Mouse (Mus musculus) T-helper 1 cell (primary cell): ENCODE data around the gene Grid1.

Source experiments
- in situ Hi-C: fragments of 300-600 bp; cut with MboI, MseI; formaldehyde crosslinking; loops from one replicate; pipeline ENCODE4 v1.15.1; 2025; ENCODE audit warnings: high pct_unique_total_duplicates

Grid1 gene

DNA sequence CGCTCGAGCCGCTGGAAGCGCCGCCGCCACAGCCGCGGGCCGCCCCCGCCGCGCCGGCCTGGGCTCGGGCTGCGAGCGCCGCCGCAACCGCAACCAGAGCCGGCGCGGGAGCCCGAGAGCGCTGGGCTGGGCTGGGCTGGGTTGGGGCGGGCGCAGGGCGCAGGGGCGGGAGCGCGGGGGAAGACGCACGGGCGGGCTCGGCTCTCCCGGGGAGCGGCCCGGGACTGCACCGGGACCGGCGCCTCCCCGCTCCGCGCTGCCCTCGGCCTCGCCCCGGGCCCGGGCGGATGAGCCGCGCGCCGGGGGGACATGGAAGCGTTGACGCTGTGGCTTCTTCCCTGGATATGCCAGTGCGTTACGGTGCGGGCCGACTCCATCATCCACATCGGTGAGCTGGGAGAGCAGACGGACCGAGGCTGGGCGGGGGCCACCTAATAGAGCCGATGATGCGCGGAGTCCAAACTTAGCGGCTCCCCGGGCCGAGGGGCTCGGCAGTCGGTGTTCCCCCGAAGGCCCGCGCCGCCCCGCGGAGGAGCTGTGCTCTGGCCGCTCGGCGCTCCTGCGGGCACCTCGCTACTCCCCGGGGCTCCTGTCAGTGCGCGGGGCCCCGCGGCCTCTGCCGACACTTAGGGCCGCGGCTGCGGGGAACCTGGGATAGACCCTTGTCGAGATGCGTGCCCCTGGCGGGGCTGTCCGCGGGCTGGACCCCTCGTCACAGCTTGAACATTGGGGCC, at the start of gene Grid1:
Gene Grid1 (plus strand): TSS at position 190 of the 734 bp plus-strand sequence.
- in situ Hi-C loops: no loop called here

DNA sequence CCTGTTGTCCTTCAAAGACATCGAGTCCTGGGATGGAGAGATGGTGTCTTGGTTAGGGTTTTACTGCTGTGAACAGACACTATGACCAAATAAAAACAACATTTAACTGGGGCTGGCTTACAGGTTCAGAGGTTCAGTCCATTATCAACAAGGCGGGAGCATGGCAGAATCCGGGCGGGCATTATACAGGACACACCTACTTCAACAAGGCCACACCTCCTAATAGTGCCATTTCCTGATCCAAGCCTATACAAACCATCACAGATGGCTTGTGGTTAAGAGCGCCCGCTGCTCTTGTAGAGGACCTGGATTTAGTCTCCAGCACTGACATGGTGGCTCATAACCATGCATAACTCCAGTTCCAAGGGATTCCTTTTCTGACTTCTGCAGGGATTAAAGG, 49.4 kb upstream of the Grid1 start:
- in situ Hi-C loops: loop anchor here (10.0 kb wide), 1 partner anchor 366 kb away; no protein-coding TSS in a partner anchor

DNA sequence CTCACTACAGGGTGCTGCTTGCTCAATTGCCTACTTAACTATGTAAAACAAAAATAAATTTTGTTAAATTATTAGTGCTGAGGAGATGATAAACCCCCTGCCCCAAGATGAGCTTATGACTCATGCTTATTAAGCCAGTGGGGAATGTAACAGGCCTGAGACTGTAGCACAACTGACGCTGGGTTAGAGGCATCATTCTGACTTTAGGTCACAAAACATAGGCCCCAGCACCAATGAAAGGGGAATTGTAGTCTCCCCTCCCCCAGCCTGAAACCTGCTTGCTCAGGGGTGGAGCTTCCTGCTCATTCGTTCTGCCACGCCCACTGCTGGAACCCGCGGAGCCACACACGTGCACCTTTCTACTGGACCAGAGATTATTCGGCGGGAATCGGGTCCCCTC, 48.3 kb upstream of the Grid1 start:
- in situ Hi-C loops: loop anchor here (10.0 kb wide), 1 partner anchor 367 kb away; no protein-coding TSS in a partner anchor

DNA sequence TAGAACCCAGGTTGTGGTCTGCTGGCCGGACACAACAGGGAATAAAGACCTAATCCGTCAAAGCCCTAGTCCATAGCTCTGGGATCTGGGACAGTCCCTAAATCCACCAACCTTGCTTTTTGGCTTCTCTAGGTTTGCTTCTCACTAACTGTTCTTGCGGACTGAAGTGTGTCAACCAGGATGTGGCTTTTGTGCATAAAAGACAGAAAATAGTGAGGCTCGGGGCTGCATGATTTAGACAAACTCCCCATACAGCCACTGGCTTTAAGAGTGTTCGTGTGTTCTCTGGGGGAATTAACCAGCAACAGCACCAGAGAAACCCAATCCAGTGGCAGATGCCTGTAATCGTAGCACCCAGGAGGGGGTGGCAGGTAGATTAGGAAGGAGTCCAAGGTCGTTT, 47.8 kb upstream of the Grid1 start:
- in situ Hi-C loops: loop anchor here (10.0 kb wide), 1 partner anchor 367 kb away; no protein-coding TSS in a partner anchor

DNA sequence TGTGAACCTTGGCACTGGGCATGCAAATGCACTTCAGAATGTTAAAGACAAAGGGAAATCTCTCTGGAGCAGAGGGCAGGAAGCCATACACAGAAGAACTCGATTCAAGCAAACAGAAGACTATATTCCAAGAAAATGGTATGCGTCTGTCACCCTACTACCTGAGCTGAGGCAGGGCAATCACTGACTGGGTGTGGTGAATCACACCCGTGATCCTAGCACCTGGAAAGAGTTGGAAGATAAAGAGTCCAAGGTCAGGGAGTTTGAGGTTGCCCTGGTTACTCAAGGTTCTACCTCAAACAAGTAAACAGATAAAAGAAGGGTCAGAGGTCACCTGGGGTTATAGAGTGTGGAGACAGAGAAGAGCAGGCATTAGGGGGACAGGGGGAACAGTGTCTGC, 46.2 kb upstream of the Grid1 start:
- in situ Hi-C loops: loop anchor here (10.0 kb wide), 1 partner anchor 369 kb away; no protein-coding TSS in a partner anchor

DNA sequence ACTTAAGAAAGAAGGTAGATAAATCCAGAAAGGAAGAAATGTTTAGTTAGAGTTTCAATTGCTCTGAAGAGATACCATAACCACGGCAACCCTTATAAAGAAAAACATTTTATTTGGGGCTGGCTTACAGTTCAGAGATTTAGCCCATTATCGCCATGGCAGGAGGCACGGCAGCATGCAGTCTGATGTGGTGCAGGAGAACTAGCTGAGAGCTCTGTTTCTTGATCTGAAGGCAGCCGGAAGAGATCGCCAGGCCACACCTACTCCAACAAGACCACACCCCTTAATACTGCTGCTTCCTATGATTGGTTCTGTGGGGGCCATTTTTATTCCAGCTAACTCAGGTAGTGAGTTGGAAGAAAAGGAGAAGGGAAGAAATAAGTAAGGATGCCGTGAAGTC, 45.7 kb upstream of the Grid1 start:
- in situ Hi-C loops: loop anchor here (10.0 kb wide), 1 partner anchor 369 kb away; no protein-coding TSS in a partner anchor

DNA sequence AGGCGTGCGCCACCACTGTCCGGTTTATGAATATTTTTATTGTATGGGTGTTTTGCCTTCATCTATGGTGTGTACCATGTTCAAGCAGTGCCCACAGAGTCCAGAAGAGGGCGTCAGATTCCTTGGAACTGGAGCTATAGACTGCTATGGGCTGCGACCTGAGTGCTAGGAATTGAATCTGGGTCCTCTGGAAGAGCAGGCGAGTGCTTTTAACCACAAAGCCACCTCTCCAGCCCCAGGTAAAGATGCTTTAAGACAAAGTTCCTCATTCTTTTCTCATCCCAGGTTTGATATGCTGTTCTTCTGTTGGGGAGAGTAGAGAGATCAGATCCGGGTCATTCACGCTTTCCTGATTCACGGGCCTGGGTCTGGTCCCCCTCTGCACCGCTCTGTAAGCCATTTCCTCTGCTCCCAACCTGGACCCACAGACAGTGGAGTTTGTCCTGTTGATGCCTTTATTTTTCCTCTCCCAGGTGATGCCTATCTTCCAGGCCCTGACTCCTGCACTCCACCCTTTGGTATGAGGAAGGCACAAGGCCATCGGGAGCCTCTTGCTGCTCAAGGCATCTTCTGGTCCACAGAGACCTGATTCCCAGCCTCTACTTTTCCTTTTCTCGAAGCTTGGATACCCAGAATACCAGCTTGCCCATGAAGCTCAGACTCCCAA, 43.1 kb upstream of the Grid1 start:
- in situ Hi-C loops: loop anchor here (5.0 to 10.0 kb wide), 2 partner anchors 165 to 372 kb away; no protein-coding TSS in a partner anchor

DNA sequence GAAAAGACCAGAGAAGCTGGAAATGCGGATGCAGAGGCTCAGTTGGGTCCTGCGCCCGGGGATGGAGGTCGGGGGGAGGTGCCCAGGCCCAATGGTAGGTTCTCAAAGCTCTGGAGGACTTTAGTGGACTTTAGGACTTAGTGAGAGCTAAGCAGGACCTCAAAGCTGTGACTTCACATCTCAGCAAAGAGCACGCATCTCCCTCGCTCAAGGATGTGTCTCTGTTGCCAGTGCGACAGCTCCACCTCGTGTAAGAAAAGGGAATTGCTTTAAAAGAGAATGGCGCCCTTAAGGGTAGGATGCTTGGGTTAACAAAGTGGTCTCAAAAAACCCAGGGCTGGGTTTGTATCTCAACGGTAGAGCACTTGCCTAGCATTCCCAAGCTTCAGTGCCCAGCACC, 42.1 kb upstream of the Grid1 start:
- in situ Hi-C loops: loop anchor here (5.0 to 10.0 kb wide), 2 partner anchors 166 to 373 kb away; no protein-coding TSS in a partner anchor

DNA sequence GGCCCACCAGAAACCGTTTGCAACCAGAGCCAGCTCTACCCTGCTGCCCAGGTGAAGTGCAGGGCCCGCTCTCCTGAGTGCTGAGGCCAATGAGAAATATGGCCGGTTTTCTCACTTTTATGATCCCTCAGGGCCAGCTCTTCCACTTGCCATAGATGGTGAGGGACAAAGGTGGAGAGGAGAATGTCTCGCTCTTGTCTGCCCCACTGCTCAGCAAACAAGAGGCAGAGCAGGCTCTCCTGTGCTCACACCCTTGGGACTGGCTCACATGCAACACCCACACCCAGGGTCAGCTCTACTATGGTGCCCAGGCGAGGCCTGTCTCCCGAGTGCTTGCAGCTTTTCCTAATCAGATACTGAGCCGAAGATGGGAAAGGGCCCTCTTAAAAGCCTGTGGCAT, 41.1 kb upstream of the Grid1 start:
- in situ Hi-C loops: loop anchor here (5.0 to 10.0 kb wide), 2 partner anchors 166 to 374 kb away; no protein-coding TSS in a partner anchor

DNA sequence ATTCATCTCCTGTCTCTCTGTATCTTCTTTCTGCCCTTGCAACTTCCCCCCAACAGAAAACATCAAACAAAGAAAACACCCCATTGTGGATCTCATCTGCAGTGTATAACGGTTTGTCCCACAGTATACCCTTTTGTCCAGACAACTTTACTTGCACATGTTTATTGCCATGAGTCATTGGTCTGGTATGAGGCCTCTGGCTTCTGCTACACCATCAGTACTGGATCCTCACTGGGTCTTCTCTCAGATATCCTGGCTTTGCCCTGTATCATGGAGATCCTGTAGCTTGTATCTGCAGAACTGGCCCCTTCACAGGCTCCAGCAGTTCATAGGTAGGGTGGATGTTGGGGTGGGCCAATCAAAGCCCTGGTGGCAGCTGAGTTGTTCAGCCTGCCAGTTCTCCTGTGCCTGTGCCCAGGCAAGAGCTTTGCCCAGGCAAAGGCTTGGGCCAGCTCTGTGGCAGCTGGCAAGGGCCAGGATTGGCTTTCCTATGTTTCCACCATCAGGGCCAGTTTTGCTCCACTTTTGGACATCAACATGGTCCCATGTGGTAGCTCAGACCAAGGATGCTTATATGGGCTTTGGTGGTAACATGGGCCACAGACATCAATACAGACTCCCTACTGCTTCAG, 26.4 kb upstream of the Grid1 start:
- in situ Hi-C loops: no loop called here

DNA sequence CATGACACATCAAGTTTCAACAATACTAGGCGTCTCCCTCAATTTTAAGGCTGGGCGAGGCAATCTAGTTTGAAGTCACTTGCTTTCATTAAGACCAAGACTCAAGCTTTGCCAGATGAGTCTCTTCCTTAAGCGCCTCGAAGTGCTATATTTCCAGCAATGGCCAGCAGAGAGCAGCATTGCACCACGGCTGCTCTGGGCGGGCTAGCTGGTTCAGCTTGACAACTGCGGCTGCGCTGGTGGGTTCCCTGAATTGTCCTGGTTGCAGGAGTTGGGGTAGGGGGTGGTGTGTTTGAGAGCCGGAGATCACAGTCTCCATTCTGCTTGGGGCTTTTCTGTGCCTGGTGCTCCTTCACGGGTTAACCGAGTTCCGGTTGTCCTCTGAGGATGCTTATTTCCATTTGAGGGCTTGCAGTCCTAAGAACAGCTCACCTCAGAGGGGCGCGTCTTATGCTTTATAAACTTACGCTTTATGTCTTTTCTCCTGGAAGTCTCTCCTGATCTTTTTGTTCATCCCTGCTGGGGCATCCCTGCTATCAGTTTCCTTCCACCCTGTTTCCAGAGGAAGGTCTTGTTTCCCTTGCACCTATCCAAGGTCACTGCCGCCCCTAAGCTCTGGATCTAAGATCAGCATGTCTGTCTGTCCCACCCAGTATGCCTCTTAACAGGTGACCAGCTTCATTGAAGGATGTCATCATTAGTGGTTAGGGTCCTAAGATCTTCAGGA, 9.0 kb upstream of the Grid1 start:
- in situ Hi-C loops: loop anchor here (5.0 kb wide), 1 partner anchor 306 kb away; no protein-coding TSS in a partner anchor

DNA sequence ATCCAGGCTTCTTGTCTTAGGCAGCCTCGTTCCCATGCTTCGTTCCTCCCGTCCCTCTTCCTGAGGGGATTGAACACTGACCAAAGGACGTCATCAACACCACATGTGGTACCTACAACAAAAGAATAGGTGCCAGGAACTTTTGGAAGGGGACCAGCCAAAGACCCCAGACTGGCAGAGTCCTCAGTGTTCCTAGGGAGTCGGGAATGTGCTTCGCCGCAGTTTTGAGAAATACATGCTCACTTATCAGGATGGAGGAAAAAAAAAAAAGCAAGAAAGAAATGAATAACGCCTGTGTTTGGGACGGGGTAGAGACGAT, 8.5 kb upstream of the Grid1 start:
- in situ Hi-C loops: loop anchor here (5.0 kb wide), 1 partner anchor 306 kb away; no protein-coding TSS in a partner anchor

DNA sequence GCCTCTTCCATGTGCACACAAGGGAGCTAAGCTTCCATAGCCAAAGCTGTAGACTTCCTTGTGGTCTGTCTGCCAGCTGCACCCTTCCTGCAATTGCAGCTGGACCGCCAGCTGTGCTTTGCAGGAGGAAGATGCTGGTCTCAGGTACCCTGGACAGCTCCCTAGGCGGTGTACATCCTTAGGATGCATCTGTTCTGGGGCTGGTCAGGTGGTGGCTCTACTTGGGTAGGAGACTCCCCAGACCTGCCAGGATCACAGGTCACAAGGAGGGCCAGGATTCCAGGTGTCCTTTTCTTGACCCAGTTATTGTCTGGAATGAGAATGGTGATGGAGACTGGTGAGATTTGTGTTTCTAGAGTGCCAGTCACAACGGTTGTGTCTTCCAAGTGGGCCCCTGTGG, 3.6 kb upstream of the Grid1 start:
- in situ Hi-C loops: no loop called here

DNA sequence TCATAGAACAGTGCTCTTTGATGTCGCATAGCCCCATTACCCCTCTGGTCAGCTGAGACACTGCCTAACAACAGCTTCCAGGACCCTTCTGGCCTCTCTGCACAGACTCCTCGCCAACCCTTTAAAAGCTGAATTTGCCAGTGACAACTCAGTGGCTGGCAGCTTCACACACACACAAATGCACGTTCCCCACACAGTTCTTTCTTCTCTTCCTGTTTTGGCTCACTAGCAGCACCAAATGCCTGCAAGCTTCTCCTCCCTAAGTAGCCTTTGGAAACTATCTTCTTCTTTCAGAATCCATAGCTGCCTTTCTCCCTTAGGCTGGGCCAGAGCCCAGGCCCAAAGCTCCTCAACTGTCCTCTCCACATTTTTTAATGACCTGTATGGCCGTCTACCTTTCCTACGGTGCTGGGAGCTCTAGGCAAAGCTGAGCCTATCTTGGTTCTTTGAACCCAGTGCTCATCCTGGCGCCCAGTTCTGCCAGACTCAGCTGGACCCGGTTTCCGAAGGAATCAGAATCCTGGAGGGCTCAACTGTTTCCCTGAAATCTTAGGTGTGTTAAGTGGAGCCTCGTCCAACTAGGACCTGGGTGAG, 1.4 kb upstream of the Grid1 start:
- in situ Hi-C loops: no loop called here

DNA sequence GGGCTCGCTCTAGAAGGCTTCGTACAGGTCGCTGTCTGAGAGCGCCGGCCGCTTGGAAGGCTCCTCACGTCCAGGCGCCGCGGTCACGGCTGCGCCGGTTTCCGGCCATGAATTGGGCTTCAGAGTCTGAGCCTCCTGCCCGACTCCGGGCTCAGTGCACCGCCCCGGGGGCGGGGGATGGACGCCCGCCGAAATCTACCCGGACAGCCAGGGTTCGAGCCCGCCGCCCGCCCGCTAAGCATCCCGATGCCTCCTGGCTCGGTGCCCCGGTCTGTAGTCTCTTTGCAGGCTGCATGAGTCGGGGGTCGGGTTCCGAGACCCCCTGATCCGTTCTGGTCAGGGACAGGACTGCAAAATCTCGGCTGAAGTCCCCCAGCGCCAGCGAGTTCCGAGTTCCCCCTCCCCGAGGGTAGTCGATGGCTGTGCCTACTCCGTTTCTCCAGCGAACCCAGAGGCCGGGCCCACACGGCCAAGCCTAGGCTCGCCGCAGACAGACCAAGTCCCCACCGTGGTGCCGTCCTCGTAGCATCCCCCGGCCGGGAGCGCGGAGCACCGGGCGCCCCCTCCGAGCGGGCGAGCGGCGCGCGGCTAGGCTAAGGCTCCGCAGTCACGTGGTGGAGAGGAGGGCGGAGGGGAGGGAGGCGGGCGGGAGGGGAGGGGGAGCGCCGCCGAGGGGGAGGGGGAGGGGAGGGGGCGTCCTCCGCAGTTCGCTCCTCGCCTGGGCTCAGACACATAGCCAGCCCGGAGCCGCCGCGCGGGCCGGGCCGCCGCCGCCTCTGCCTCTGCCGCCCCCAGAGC, 588 bp upstream of the Grid1 start:
- in situ Hi-C loops: no loop called here

DNA sequence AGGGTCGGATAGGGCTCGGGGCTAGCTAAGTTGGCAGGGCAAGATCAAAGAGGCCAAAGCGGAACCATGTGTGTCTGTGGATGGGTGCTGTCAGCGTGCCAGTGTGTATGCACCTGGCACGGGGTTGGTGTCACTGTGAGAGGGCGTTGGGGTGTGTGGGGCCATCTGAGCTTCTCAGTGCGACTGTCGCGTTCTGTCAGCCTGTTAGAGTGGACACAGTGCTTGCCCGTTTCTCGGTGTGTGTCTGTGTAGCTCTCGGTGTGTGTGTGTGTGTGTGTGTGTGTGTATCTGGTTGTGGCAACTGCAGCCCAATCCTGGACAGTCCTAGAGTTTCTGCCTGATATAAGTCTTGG, 721 bp downstream of the Grid1 start:
- in situ Hi-C loops: no loop called here

DNA sequence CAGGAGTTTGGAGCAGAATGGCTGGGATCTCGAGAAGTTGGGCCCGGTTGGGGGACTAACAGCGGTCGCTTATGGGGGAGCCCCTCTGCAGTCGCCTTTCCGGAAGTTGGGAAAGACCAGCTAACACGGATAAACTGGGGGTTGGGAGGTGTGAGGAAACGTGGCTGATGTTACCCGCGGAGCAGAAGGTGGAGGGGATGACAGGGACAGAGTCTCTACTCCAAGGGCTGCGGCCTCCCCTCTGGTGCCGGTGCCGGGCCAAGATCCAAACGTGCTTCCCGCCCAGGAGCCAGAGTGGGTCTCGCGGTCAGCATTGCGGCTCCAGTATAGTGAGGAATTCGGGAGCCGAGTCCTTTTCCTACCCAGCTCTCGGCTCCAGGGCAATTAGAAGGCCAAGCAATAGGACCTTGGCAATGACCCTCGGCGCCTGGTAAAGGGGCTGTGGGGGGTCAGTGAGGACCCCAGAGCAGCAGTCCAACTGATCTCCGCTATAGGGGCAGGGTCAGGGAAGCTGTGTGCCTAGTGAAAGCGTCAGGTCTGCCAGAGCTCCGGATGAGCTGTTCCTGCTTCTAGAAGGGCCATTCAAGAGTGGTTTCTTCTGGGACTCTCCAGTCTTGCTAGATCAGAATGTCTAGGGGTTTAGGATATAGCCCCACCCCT, 1.4 kb downstream of the Grid1 start:
- in situ Hi-C loops: no loop called here

DNA sequence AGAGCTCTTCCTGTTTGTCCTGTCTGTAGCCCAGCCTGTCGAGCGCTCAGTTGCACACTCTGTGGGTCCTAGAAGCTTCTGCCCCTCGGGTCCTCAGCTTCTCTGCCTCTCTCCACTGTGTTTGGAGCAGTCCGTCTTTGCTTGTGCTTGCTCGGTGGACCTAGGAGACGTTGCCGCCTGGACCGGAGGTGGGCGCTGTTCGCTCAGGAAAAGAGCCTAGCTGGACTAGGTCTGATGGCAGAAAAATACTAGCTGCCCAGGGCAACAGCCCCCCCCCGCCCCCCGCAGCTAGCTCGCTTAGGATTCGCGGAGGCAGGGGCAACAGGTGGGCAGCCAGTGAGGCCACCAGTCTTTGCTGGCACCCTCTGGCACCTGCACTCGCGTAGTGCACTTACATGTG, 3.2 kb downstream of the Grid1 start:
- in situ Hi-C loops: no loop called here

DNA sequence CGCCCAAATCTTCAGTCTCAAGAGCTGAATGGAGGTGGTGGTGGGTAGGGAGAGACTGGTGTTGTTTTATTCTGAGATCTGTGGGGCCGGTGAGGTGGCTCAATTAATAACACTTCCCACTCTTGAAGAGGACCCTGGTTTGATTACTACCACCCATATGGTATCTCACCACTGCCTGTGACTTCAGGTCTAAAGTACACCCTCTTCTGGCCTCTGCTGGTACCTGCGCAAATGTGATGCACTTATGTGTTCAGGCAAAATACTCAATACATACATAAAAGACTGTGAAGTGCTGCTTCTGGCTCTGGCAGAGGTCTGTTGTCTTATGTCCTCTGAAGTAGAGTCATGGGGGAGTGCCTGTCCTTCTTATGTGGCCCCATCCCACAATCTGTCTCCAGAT, 4.3 kb downstream of the Grid1 start:
- in situ Hi-C loops: no loop called here

DNA sequence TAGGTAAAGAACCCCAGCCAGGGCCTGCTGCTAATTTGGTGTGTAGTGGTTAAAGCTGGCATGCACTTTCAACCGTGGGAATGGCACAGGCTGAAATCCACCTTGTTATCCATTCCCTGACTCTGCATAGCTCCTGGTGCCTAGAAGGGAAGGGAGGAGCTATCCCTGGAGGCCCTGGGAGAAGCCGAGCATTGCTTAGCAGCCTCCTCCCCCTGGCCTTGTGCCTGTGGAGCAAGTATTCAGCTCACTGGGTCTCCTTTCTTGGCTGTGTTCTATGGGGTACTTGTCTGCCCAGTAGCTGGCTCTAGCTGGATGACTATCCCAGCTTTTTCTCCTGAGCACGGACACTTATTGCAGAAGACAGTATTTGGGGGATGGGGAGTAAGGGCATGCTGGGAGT, 6.0 kb downstream of the Grid1 start:
- in situ Hi-C loops: no loop called here
